Mouse (Mus musculus): ENCODE measurements around the gene Fcgr3.
"Not testable (repeated sequence)": the region's sequence is repeated elsewhere in the genome, so short reads cannot be mapped to it uniquely, and the experiment has no call there.

Fcgr3 gene

GRCm38 (mm10) chr1:171064491-171065242 is at the start of gene Fcgr3:
Gene Fcgr3 (minus strand): TSS chr1:171064935.
- not testable (repeated sequence) for DNase-seq (ENCODE audit: low read depth, low spot score)

GRCm38 (mm10) chr1:171113873-171114299 is 49.2 kb upstream of the Fcgr3 start, which contains the start of gene Cfap126:
Gene Cfap126 (plus strand): TSS chr1:171113918.
- DNase-seq (ENCODE audit: low read depth, low spot score), result peak; percentile 34

- no peak for DNase-seq (ENCODE audit: low read depth, low spot score)
These were observed 48.3 kb upstream of the Fcgr3 start for GRCm38 (mm10) chr1:171112986-171113385.

- DNase-seq (ENCODE audit: low read depth, low spot score), result no peak
These were observed 47.2 kb upstream of the Fcgr3 start for GRCm38 (mm10) chr1:171111781-171112575.

GRCm38 (mm10) chr1:171111020-171111780 is 46.5 kb upstream of the Fcgr3 start:
- DNase-seq (ENCODE audit: low read depth, low spot score), result peak; percentile 92

- DNase-seq (ENCODE audit: low read depth, low spot score), result no peak
These were observed 45.9 kb upstream of the Fcgr3 start for GRCm38 (mm10) chr1:171110659-171111019.

GRCm38 (mm10) chr1:171109620-171110019 is 44.9 kb upstream of the Fcgr3 start:
- no peak for DNase-seq (ENCODE audit: low read depth, low spot score)

- DNase-seq (ENCODE audit: low read depth, low spot score), result no peak
These were observed 40.5 kb upstream of the Fcgr3 start for GRCm38 (mm10) chr1:171105226-171105625.

- DNase-seq (ENCODE audit: low read depth, low spot score), result no peak
These were observed 38.6 kb upstream of the Fcgr3 start for GRCm38 (mm10) chr1:171103179-171103840.

GRCm38 (mm10) chr1:171102547-171103177 is 37.9 kb upstream of the Fcgr3 start:
- peak; percentile 65 for DNase-seq (ENCODE audit: low read depth, low spot score)

GRCm38 (mm10) chr1:171101733-171102546 is 37.2 kb upstream of the Fcgr3 start:
- DNase-seq (ENCODE audit: low read depth, low spot score), result peak; percentile 63

- DNase-seq (ENCODE audit: low read depth, low spot score), result no peak
These were observed 36.3 kb upstream of the Fcgr3 start for GRCm38 (mm10) chr1:171101033-171101432.

- no peak for DNase-seq (ENCODE audit: low read depth, low spot score)
These were observed 32.9 kb upstream of the Fcgr3 start for GRCm38 (mm10) chr1:171097612-171098011.

GRCm38 (mm10) chr1:171097136-171097535 is 32.4 kb upstream of the Fcgr3 start:
- DNase-seq (ENCODE audit: low read depth, low spot score), result no peak

- DNase-seq (ENCODE audit: low read depth, low spot score), result no peak
These were observed 31.6 kb upstream of the Fcgr3 start for GRCm38 (mm10) chr1:171096110-171096964.

GRCm38 (mm10) chr1:171094424-171094823 is 29.7 kb upstream of the Fcgr3 start:
- DNase-seq (ENCODE audit: low read depth, low spot score), result no peak

GRCm38 (mm10) chr1:171090761-171091160 is 26.0 kb upstream of the Fcgr3 start:
- DNase-seq (ENCODE audit: low read depth, low spot score), result no peak

- DNase-seq (ENCODE audit: low read depth, low spot score), result no peak
These were observed 25.2 kb upstream of the Fcgr3 start for GRCm38 (mm10) chr1:171089891-171090290.

GRCm38 (mm10) chr1:171088237-171088869 is 23.6 kb upstream of the Fcgr3 start:
- not testable (repeated sequence) for DNase-seq (ENCODE audit: low read depth, low spot score)

All from telencephalon, adult 2 months (tissue).